Mouse (Mus musculus) lung, adult 2 months (tissue): ENCODE measurements around the gene Hist1h2bg.

Experiments used
- CTCF ChIP-seq: fragments of 200-500 bp; IDR thresholded peaks from 2 replicates; pipeline ENCODE4 v1.5.1; 2011; ENCODE audit warnings: mild to moderate bottlenecking, low read length, control low read depth; ENCODE audit not compliant: insufficient read depth
- POLR2A ChIP-seq: fragments of 200-500 bp; IDR thresholded peaks from 2 replicates; pipeline ENCODE4 v1.6.1; 2011; ENCODE audit warnings: low read depth, mild to moderate bottlenecking, control low read depth, low read length, borderline replicate concordance; ENCODE audit errors: extremely low read depth

DNA sequence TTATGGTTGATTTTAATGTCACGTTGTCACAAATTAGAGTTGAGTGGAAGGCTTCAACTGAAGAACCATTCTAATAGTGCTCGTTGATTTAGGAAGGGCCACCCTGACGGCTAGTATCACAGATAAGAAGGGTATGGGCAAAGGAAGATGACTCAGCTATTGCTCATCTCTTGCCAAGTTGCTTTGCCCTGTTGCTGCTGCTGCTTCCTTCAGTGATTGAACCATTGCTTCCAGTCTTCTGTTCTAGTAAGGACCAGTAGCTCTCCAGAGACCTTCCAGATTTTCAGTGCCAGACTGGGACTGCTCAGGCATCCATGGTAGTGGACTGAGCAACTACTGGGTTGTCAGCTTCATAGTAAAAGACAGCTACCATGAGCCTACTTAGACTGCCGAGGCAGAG, 38.0 kb downstream of the Hist1h2bg start:
- TF ChIP-seq POLR2A (no peak), CTCF (no peak)
